Mouse (Mus musculus) hindbrain, embryonic 15.5 days (tissue): ENCODE data around the gene Nup88. TPM values are rescaled to one million over a fixed set of nuclear protein-coding genes. Genes with fewer than 3 reads are reported as not detected.

Experiments used
- ATAC-seq: fragments of 200-750 bp; cut with Nextera tagmentation; 2 replicates; pipeline ENCODE4 v1.8.0; 2017; ENCODE audit warnings: low read depth, moderate number of reproducible peaks, moderate TSS enrichment; ENCODE audit not compliant: low FRiP score
- H3K27ac ChIP-seq: fragments of 300-500 bp; sonication (generic); replicated peaks from 2 replicates; pipeline ENCODE4 v1.5.1; 2015; ENCODE audit warnings: mild to moderate bottlenecking, inconsistent platforms
- H3K27me3 ChIP-seq: fragments of 300-500 bp; sonication (generic); 2 replicates; pipeline ENCODE4 v1.6.1; 2015; ENCODE audit warnings: control low read depth, inconsistent platforms
- H3K36me3 ChIP-seq: fragments of 300-500 bp; sonication (generic); 2 replicates; pipeline ENCODE4 v1.6.1; 2015; ENCODE audit warnings: control low read depth, inconsistent platforms
- H3K4me1 ChIP-seq: fragments of 300-500 bp; sonication (generic); replicated peaks from 2 replicates; pipeline ENCODE4 v1.6.1; 2015; ENCODE audit warnings: control low read depth, inconsistent platforms
- H3K4me2 ChIP-seq: fragments of 300-500 bp; sonication (generic); 2 replicates; pipeline ENCODE4 v1.6.1; 2015; ENCODE audit warnings: moderate library complexity, mild to moderate bottlenecking, inconsistent platforms
- H3K4me3 ChIP-seq: fragments of 300-500 bp; sonication (generic); 2 replicates; pipeline ENCODE4 v1.5.1; 2015; ENCODE audit warnings: mild to moderate bottlenecking, inconsistent platforms
- H3K9ac ChIP-seq: fragments of 300-500 bp; sonication (generic); 2 replicates; pipeline ENCODE4 v1.6.1; 2015; ENCODE audit warnings: inconsistent platforms
- H3K9me3 ChIP-seq: fragments of 300-500 bp; sonication (generic); 2 replicates; pipeline ENCODE4 v1.6.1; 2016; ENCODE audit warnings: control low read depth, inconsistent platforms
- WGBS: fragments of 180-500 bp; shearing (Covaris S2); methylation state at CpG from one replicate; pipeline ENCODE4 v1.1.7; 2015; 5-methylcytosine and 5-hydroxymethylcytosine counted together
- polyA plus RNA-seq: library from polyadenylated mRNA; unstranded; fragments of >200 nt; fragmentation: Nextera tagmentation; extraction: Ambion mirVana; gene quantifications from 2 replicates; pipeline ENCODE4 v1.2.1, GENCODE M21; 2015

The Nup88 gene
- polyA plus RNA-seq, result 111 and 117 TPM in 2 replicates

GRCm38 (mm10) chr11:70969821-70970559, at the start of gene Nup88, which contains the start of gene Rpain:
Nup88 (minus strand) TSS chr11:70969973.
Rpain (plus strand) TSS chr11:70970213.
- peak; percentile 98 for ATAC-seq
- peak within 1 kb of the TSS; percentile 87 for H3K4me2 ChIP-seq
- 0% methylated on average over 43 of the region's 43 CpGs for WGBS
- peak within 1 kb of the TSS; percentile 93 for H3K4me3 ChIP-seq
- no peaks in the 10 kb centered on the region for H3K27me3 ChIP-seq
- H3K4me1 ChIP-seq, result peaks cover 24% of the 10 kb centered on the region
- no peaks in the 10 kb centered on the region for H3K9me3 ChIP-seq
- peak within 1 kb of the TSS; percentile 90 for H3K27ac ChIP-seq
- peak within 1 kb of the TSS; percentile 96 for H3K9ac ChIP-seq
- peaks cover 24% of the 10 kb centered on the region for H3K36me3 ChIP-seq

- H3K9ac ChIP-seq, result peak overlapping the region; percentile 90
- H3K27ac ChIP-seq, result peak overlapping the region; percentile 86
- H3K4me2 ChIP-seq, result peak overlapping the region; percentile 70
- no peaks in the 10 kb centered on the region for H3K9me3 ChIP-seq
- no peaks in the 10 kb centered on the region for H3K36me3 ChIP-seq
- 6% methylated on average over 28 of the region's 28 CpGs for WGBS
- peak overlapping the region; percentile 90 for H3K4me3 ChIP-seq
- peaks cover 52% of the 10 kb centered on the region for H3K4me1 ChIP-seq
- peak; percentile 32; the same call in 1 of the 2 replicates for ATAC-seq
- no peaks in the 10 kb centered on the region for H3K27me3 ChIP-seq
Measured at GRCm38 (mm10) chr11:71018416-71019200, 48.8 kb upstream of the Nup88 start.

- H3K9ac ChIP-seq, result no peak overlapping the region
- no peaks in the 10 kb centered on the region for H3K27me3 ChIP-seq
- WGBS, result 92% methylated on average over 1 of the region's 1 CpGs
- ATAC-seq, result no peak
- peak overlapping the region; percentile 70; the same call in 1 of the 2 replicates for H3K4me2 ChIP-seq
- H3K9me3 ChIP-seq, result no peaks in the 10 kb centered on the region
- peaks cover 43% of the 10 kb centered on the region for H3K4me1 ChIP-seq
- H3K36me3 ChIP-seq, result peaks cover 12% of the 10 kb centered on the region
- no peak overlapping the region for H3K27ac ChIP-seq
- H3K4me3 ChIP-seq, result no peak overlapping the region
Measured at GRCm38 (mm10) chr11:71017051-71017450, 47.3 kb upstream of the Nup88 start.

GRCm38 (mm10) chr11:71012743-71013142, 43.0 kb upstream of the Nup88 start:
- H3K4me3 ChIP-seq, result no peak overlapping the region
- H3K9ac ChIP-seq, result no peak overlapping the region
- peaks cover 40% of the 10 kb centered on the region for H3K36me3 ChIP-seq
- H3K4me2 ChIP-seq, result no peak overlapping the region
- no peak for ATAC-seq
- 96% methylated on average over 7 of the region's 7 CpGs for WGBS
- H3K4me1 ChIP-seq, result peaks cover 17% of the 10 kb centered on the region
- no peaks in the 10 kb centered on the region for H3K27me3 ChIP-seq
- H3K9me3 ChIP-seq, result no peaks in the 10 kb centered on the region
- H3K27ac ChIP-seq, result no peak overlapping the region

GRCm38 (mm10) chr11:71008321-71008720, 38.5 kb upstream of the Nup88 start:
- H3K9ac ChIP-seq, result no peak overlapping the region
- no peak overlapping the region for H3K27ac ChIP-seq
- H3K4me3 ChIP-seq, result no peak overlapping the region
- no peaks in the 10 kb centered on the region for H3K9me3 ChIP-seq
- 92% methylated on average over 3 of the region's 3 CpGs for WGBS
- no peak for ATAC-seq
- H3K36me3 ChIP-seq, result peaks cover 38% of the 10 kb centered on the region
- H3K4me2 ChIP-seq, result no peak overlapping the region
- no peaks in the 10 kb centered on the region for H3K27me3 ChIP-seq
- H3K4me1 ChIP-seq, result peaks cover 10% of the 10 kb centered on the region

GRCm38 (mm10) chr11:71007831-71008230, 38.1 kb upstream of the Nup88 start:
- H3K4me3 ChIP-seq, result no peak overlapping the region
- ATAC-seq, result no peak
- no peaks in the 10 kb centered on the region for H3K9me3 ChIP-seq
- WGBS, result 92% methylated on average over 7 of the region's 7 CpGs
- H3K9ac ChIP-seq, result no peak overlapping the region
- no peak overlapping the region for H3K4me2 ChIP-seq
- H3K36me3 ChIP-seq, result peaks cover 36% of the 10 kb centered on the region
- no peaks in the 10 kb centered on the region for H3K27me3 ChIP-seq
- peaks cover 15% of the 10 kb centered on the region for H3K4me1 ChIP-seq
- no peak overlapping the region for H3K27ac ChIP-seq

GRCm38 (mm10) chr11:71007026-71007425, 37.3 kb upstream of the Nup88 start:
- Histone ChIP-seq H3K36me3 (peaks cover 28% of the 10 kb centered on the region), H3K27me3 (no peaks in the 10 kb centered on the region), H3K4me1 (peaks cover 23% of the 10 kb centered on the region), H3K9ac (no peak overlapping the region), H3K4me3 (no peak overlapping the region), H3K27ac (no peak overlapping the region), H3K9me3 (no peaks in the 10 kb centered on the region), H3K4me2 (no peak overlapping the region)
- WGBS, result 95% methylated on average over 6 of the region's 6 CpGs
- no peak for ATAC-seq

GRCm38 (mm10) chr11:71005046-71005445, 35.3 kb upstream of the Nup88 start:
- Histone ChIP-seq H3K4me1 (peaks cover 23% of the 10 kb centered on the region), H3K36me3 (peaks cover 12% of the 10 kb centered on the region; the same call in 1 of the 2 replicates), H3K4me2 (peak overlapping the region; percentile 90), H3K9me3 (no peaks in the 10 kb centered on the region), H3K4me3 (peak overlapping the region; percentile 95), H3K9ac (peak overlapping the region; percentile 25), H3K27me3 (no peaks in the 10 kb centered on the region), H3K27ac (0 out of 2 replicates have a peak overlapping the region, but pooled peaks have one; percentile 57)
- 51% methylated on average over 5 of the region's 5 CpGs for WGBS
- no peak for ATAC-seq

GRCm38 (mm10) chr11:71004316-71004773, 34.6 kb upstream of the Nup88 start, which contains the start of gene Dhx33:
Dhx33 (minus strand) TSS chr11:71004437.
- Histone ChIP-seq H3K4me1 (peaks cover 23% of the 10 kb centered on the region), H3K9me3 (no peaks in the 10 kb centered on the region), H3K4me2 (peak within 1 kb of the TSS; percentile 90), H3K4me3 (peak within 1 kb of the TSS; percentile 95), H3K36me3 (peaks cover 13% of the 10 kb centered on the region), H3K27me3 (no peaks in the 10 kb centered on the region), H3K27ac (peak within 1 kb of the TSS; percentile 84), H3K9ac (peak within 1 kb of the TSS; percentile 76)
- under 1% methylated on average over 35 of the region's 35 CpGs for WGBS
- ATAC-seq, result peak; percentile 99

GRCm38 (mm10) chr11:71003611-71004315, 34.0 kb upstream of the Nup88 start:
- Histone ChIP-seq H3K27me3 (no peaks in the 10 kb centered on the region), H3K9me3 (no peaks in the 10 kb centered on the region), H3K4me1 (peaks cover 23% of the 10 kb centered on the region), H3K36me3 (peaks cover 16% of the 10 kb centered on the region), H3K27ac (peak overlapping the region; percentile 84), H3K9ac (peak overlapping the region; percentile 76), H3K4me3 (peak overlapping the region; percentile 95), H3K4me2 (peak overlapping the region; percentile 90)
- peak; percentile 86 for ATAC-seq
- WGBS, result under 1% methylated on average over 49 of the region's 49 CpGs

- Histone ChIP-seq H3K27ac (no peak overlapping the region), H3K36me3 (peaks cover 37% of the 10 kb centered on the region), H3K9me3 (no peaks in the 10 kb centered on the region), H3K9ac (no peak overlapping the region), H3K27me3 (no peaks in the 10 kb centered on the region), H3K4me1 (peaks cover 23% of the 10 kb centered on the region), H3K4me2 (no peak overlapping the region), H3K4me3 (no peak overlapping the region)
- no peak for ATAC-seq
- 89% methylated on average over 4 of the region's 4 CpGs for WGBS
Measured at GRCm38 (mm10) chr11:71001167-71001566, 31.4 kb upstream of the Nup88 start.
